Mouse (Mus musculus) olfactory bulb, adult 2 months (tissue): ENCODE data around the gene Man2b2.

ENCODE experiments used
- CTCF ChIP-seq: fragments of 200-500 bp; IDR thresholded peaks from 2 replicates; pipeline ENCODE4 v1.5.1; 2012; ENCODE audit warnings: low read depth, mild to moderate bottlenecking, low read length, moderate library complexity; ENCODE audit not compliant: insufficient read depth
- POLR2A ChIP-seq: fragments of 200-500 bp; IDR thresholded peaks from 2 replicates; pipeline ENCODE4 v1.6.1; 2012; ENCODE audit warnings: mild to moderate bottlenecking, low read depth, low read length, moderate library complexity; ENCODE audit not compliant: insufficient read depth

DNA sequence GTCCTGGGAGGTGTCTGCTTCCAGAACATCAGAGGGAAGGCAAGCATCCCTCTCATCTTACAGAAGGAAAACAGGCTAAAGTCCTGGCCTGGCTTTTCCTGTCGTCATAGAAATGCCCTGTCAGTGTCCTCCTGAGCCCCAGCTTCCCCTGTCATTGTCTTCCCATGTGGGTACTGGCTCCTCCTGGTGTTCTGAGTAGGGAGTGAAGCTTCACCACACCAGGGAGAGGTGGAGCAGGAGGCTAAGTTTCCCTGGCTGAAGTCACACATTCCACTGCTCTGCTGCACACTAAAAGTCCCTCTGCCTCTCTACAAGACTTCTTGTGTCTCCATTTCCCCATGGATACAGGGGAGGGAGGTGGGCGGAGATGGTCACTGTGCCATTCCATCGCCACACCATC, 12.7 kb downstream of the Man2b2 start:
- no peak for TF ChIP-seq POLR2A
- no peak for TF ChIP-seq CTCF
